Mouse (Mus musculus) left cerebral cortex, adult 8-10 months (tissue): Measurements from ENCODE around the gene Eif5. TPM values are rescaled to one million over a fixed set of nuclear protein-coding genes. Genes with fewer than 3 reads are reported as not detected.

Experiments used
- DNase-seq, 2 experiments: peaks; one replicate each; pipeline ENCODE4 v3.0.0; 2022; ENCODE audit warnings: low spot score in 2 of 2
- total RNA-seq, 4 experiments: library from RNA; stranded (reverse); gene quantifications; 2 replicates each; pipeline ENCODE4 v1.2.4; 2022

Eif5 gene
- total RNA-seq, 4 experiments from 2014 or later, result 244 to 339 (median 284) TPM

GRCm38 (mm10) chr12:111563076-111563629, 25.3 kb downstream of the Eif5 start:
- no peak for DNase-seq

DNA sequence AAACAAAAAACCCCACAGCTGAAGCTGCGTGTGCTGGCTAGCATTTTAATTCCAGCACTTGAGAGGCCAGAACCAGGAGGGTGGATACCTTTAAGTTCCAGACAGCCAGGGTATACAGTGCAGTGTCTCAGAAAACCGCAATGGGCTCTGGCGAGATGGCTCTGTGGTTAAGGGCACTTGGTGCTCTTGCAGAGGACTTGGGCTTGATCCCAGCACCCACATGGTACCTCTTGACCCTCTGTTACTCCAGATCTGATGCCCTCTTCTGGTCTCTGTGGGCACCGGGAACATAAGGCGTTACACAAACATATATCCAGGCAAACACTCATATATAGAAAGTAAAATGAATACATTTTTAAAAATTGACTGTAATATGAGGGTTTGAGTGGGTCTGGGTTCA, 27.5 kb downstream of the Eif5 start:
- no peak for DNase-seq

- no peak for DNase-seq
Observed at GRCm38 (mm10) chr12:111568836-111569235, 31.0 kb downstream of the Eif5 start.

DNA sequence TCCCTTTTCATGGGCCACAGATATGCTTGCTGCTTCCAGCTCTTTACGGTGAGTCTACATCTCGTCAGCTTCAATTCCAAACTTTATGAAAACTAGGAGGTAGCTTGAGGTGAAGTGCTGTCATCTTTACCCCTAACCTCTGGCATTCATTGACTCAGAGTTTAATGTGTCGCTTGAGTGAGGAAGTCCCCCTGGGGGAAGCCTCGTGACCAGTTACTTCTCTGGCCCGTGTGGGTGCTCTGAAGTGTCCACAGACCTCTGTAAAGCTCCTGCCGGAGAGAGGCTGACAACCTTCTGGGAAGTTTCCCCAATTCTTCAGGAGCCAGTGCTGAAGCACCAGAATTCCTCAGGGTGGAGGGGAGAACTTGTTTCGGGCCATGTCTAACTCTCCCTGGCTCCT, 34.6 kb downstream of the Eif5 start:
- no peak for DNase-seq

DNA sequence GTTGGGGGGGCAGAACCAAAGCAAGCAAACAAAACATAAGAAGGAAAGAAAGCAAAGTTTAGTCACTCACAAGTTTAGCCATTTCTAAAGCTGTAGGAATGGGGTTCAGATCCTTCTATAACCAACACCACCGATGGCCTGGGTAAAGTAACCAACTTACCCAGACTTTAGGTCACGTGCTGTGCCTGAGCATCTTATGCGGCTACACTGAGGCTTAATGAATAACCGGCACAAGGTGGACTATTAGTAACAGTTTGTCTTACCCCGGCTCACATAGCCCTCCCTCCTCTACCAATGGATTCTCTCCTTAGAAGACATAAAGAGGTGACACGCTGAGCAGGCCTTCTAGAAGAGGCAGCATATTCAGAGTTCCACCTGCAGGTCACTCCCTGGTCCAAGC, 35.5 kb downstream of the Eif5 start:
- DNase-seq, result no peak

DNA sequence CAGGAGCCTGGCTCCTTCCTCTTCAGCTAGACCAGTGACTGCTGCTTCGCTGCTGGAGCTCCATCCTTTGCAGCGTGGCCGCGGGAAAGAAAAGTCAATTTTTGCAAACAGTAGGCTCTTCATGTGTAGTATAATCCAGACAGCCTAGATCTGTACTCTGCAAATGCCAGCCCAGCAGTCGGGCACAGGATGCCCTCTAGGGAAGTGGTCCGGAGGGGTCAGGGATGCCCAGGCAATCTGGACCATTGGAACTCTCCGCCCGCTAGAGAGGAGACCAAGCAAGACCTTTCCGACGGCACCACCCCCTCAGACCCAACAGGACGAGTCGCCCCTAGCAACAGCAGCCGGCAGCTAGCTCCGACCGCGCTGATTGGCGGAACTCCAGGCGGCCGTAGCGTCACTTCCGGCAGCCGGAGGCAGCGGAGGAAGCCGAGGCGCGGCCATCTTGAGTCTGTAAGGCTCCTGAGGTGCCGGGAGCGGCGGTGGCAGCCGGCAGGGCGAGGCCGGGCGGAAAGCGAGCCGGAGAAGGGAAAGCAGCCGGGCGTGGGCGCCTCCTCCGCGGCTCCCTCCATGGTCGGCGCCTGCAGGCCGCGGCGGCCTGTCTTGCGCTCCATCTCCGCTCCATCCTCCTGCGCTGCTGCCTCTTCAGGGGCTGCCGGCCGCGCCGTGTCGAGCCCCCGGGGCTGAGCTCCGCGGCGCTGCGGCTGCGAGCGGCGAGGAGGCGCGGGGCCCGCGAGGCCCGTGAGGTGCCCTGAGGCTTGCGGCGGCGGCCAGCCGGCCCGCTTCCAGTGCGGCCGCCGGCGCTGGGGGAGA, 36.5 kb downstream of the Eif5 start, which contains the start of gene Mark3:
Gene Mark3 (plus strand): TSS at position 450 of the 813 bp plus-strand sequence.
- peak; percentile 91 to 96 for DNase-seq

- DNase-seq, result peak in 1 of 2 experiments; percentile 20
Observed at GRCm38 (mm10) chr12:111574887-111575838, 37.3 kb downstream of the Eif5 start.

DNA sequence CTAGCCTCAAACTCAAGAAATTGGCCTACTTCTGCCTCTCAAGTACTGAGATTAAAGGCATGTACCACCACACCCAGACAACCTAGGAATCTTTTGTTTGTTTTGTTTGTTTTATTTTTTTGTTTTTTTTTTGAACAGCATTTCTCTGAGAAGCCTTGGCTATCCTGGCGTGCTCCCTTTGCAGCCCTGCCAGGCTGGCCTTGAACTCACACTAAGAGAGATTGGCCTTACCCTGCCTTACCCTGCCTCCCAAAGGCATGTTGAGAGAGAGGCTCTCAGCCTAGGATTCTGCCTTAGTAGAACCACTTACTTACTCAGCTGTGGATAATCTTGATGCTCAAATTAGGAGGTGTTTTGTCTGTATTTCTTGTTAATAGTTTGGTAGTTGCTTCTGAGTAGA, 45.2 kb downstream of the Eif5 start:
- no peak for DNase-seq

DNA sequence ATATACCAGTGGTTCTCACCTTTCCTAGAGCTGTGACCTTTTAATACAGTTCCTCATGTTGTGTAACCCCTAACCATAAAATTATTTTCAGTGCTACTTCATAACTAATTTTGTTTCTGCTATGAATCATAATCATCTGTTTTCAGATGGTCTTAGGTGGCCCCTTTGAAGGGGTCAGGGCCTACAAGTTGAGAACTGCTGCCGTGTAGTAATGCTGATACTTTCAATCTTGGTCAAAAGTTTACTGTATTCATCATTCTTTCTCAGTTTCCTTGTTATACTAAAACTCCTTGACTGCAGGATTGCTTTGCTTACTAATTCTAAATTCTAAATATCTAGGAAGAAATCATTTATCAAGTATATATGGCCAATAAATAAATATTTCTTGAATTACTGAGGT, 46.6 kb downstream of the Eif5 start:
- DNase-seq, result no peak

GRCm38 (mm10) chr12:111587252-111587651, 49.4 kb downstream of the Eif5 start:
- DNase-seq, result no peak

GRCm38 (mm10) chr12:111592407-111593021, 54.7 kb downstream of the Eif5 start:
- DNase-seq, result no peak

GRCm38 (mm10) chr12:111593775-111594174, 56.0 kb downstream of the Eif5 start:
- no peak for DNase-seq

Other genes starting within 250 kb of the Eif5 start
- 100 to 1,000 TPM; 123 to 157 (median 142) TPM for gene Cdc42bpb, start 160.3 kb upstream of the Eif5 start, total RNA-seq
- gene Lbhd2, start 131.2 kb upstream of the Eif5 start, total RNA-seq, result 1 to 10 TPM; 2.4 to 4.8 (median 3.5) TPM
- 1 to 10 TPM; 1.7 to 2.5 (median 2.0) TPM for gene Exoc3l4, start 121.0 kb upstream of the Eif5 start, total RNA-seq
- 1 to 10 TPM in 1 of 4 experiments, under 1 TPM in 3; 0.44 to 1.3 (median 0.68) TPM for gene Tnfaip2, start 95.5 kb upstream of the Eif5 start, total RNA-seq
- gene Gm266, start 52.2 kb upstream of the Eif5 start, total RNA-seq, result 1 to 10 TPM; 3.0 to 5.1 (median 3.8) TPM
- gene Mark3, start 36.5 kb downstream of the Eif5 start, total RNA-seq, result 10 to 100 TPM; 84.7 to 97.3 (median 85.8) TPM
- gene Ckb, start 134.3 kb downstream of the Eif5 start, total RNA-seq, result 1,000 to 10,000 TPM; 1,860 to 1,987 (median 1,908) TPM
- 10 to 100 TPM; 18.6 to 22.6 (median 20.8) TPM for gene Trmt61a, start 140.1 kb downstream of the Eif5 start, total RNA-seq
- 10 to 100 TPM; 59.0 to 65.9 (median 59.6) TPM for gene Bag5, start 175.2 kb downstream of the Eif5 start, total RNA-seq
- 10 to 100 TPM; 38.6 to 41.1 (median 39.6) TPM for gene Apopt1, start 175.2 kb downstream of the Eif5 start, total RNA-seq
- 100 to 1,000 TPM; 689 to 762 (median 731) TPM for gene Klc1, start 220.8 kb downstream of the Eif5 start, total RNA-seq